Comparison of ENCODE assay signal across 9 mouse cellular contexts in genomic region chr8:120204736-120205360, GRCm38 (mm10). TPM values are rescaled to one million over a fixed set of nuclear protein-coding genes. Genes with fewer than 3 reads are reported as not detected.
DNase-seq lines count a peak whose midpoint lies in the region; ATAC-seq and TF ChIP-seq lines count a peak whose summit lies in the region.
"Had no signal": no experiment of that assay in that cellular context is flagged by ENCODE, and none has a peak within 500 bp of the region (broad histone marks: within the 10 kb centered on the region; RNA-seq: fewer than 3 reads in every experiment).

No protein-coding gene starts in this region.

- H3K27ac ChIP-seq in embryonic facial prominence, embryonic 10.5 days (replicated peaks) = peak overlapping the region; percentile 63
- no peak overlapping the region for H3K27ac ChIP-seq in kidney, adult 2 months (ENCODE audit: insufficient read depth, low read depth, low read length)
- no peak overlapping the region for H3K27ac ChIP-seq in thymus, adult 2 months (ENCODE audit: control insufficient read depth, insufficient read depth, low read length)
- no peak overlapping the region for H3K27ac ChIP-seq in midbrain, embryonic 16.5 days (ENCODE audit: low read length)
- no peak overlapping the region for H3K27ac ChIP-seq in forebrain, embryonic 12.5 days
- H3K27ac ChIP-seq: midbrain, embryonic 15.5 days had no signal

- no peak overlapping the region for H3K4me3 ChIP-seq in embryonic facial prominence, embryonic 10.5 days
- no peak overlapping the region for H3K4me3 ChIP-seq in kidney, adult 2 months (ENCODE audit: insufficient read depth, low read depth, low read length)
- no peak overlapping the region for H3K4me3 ChIP-seq in thymus, adult 2 months (ENCODE audit: control insufficient read depth, insufficient read depth, low read length)
- no peak overlapping the region for H3K4me3 ChIP-seq in midbrain, embryonic 16.5 days (ENCODE audit: low read depth, low read length)
- H3K4me3 ChIP-seq in forebrain, embryonic 12.5 days (replicated peaks) = no peak overlapping the region
- H3K4me3 ChIP-seq: midbrain, embryonic 15.5 days had no signal

- no peak for ATAC-seq in midbrain, embryonic 16.5 days
- ATAC-seq in forebrain, embryonic 12.5 days (ENCODE audit: low FRiP score) = no peak
- ATAC-seq: midbrain, embryonic 15.5 days had no signal

- H3K4me2 ChIP-seq in midbrain, embryonic 16.5 days (ENCODE audit: low read length) = no peak overlapping the region
- H3K4me2 ChIP-seq in forebrain, embryonic 12.5 days = no peak overlapping the region
- H3K4me2 ChIP-seq: midbrain, embryonic 15.5 days had no signal

- peak; percentile 74 to 89 for DNase-seq in heart, adult 18-20 months
- DNase-seq in heart, adult 11 months = no peak
- DNase-seq in embryonic facial prominence, embryonic 10.5 days (ENCODE audit: low spot score) = no peak
- peak; percentile 89 for DNase-seq in kidney, adult 2 months
- peak; percentile 85 for DNase-seq in lung, postnatal 10 days
- DNase-seq in thymus, adult 2 months = no peak

- peaks cover 4% of the 10 kb centered on the region; the same call in 1 of the 2 replicates for H3K27me3 ChIP-seq in embryonic facial prominence, embryonic 10.5 days (replicated peaks; ENCODE audit: low read depth, poor library complexity, severe bottlenecking)
- no peaks in the 10 kb centered on the region for H3K27me3 ChIP-seq in kidney, adult 2 months (replicated peaks; ENCODE audit: control insufficient read depth, insufficient read depth, low read length)
- H3K27me3 ChIP-seq in thymus, adult 2 months (ENCODE audit: control insufficient read depth, insufficient read depth, low read length) = no peaks in the 10 kb centered on the region
- H3K27me3 ChIP-seq in midbrain, embryonic 16.5 days (ENCODE audit: control insufficient read depth, insufficient read depth, low read depth, low read length) = no peaks in the 10 kb centered on the region
- 0 out of 2 replicates have a peak, but pooled peaks cover 7% of the 10 kb centered on the region for H3K27me3 ChIP-seq in forebrain, embryonic 12.5 days
- H3K27me3 ChIP-seq: midbrain, embryonic 15.5 days had no signal

- 80% methylated on average over 7 of the region's 7 CpGs for WGBS in embryonic facial prominence, embryonic 10.5 days
- WGBS in kidney, adult 2 months = 68% methylated on average over 7 of the region's 7 CpGs
- 92% methylated on average over 7 of the region's 7 CpGs for WGBS in thymus, adult 2 months
- 78% methylated on average over 7 of the region's 7 CpGs for WGBS in midbrain, embryonic 16.5 days
- WGBS in forebrain, embryonic 12.5 days = 75% methylated on average over 7 of the region's 7 CpGs

- peaks cover 15% of the 10 kb centered on the region for H3K4me1 ChIP-seq in embryonic facial prominence, embryonic 10.5 days
- H3K4me1 ChIP-seq in kidney, adult 2 months (ENCODE audit: control insufficient read depth, insufficient read depth, low read length) = no peaks in the 10 kb centered on the region
- peaks cover 13% of the 10 kb centered on the region for H3K4me1 ChIP-seq in thymus, adult 2 months (replicated peaks; ENCODE audit: control insufficient read depth, insufficient read depth, low read length)
- H3K4me1 ChIP-seq in midbrain, embryonic 16.5 days (ENCODE audit: control insufficient read depth, insufficient read depth, low read length) = no peaks in the 10 kb centered on the region
- H3K4me1 ChIP-seq in forebrain, embryonic 12.5 days = peaks cover under 1% of the 10 kb centered on the region; the same call in 1 of the 2 replicates
- H3K4me1 ChIP-seq: midbrain, embryonic 15.5 days had no signal

- H3K9me3 ChIP-seq in embryonic facial prominence, embryonic 10.5 days = peaks cover 6% of the 10 kb centered on the region
- H3K9me3 ChIP-seq in midbrain, embryonic 16.5 days (replicated peaks; ENCODE audit: control insufficient read depth, low read length, poor library complexity, severe bottlenecking) = no peaks in the 10 kb centered on the region
- peaks cover 2% of the 10 kb centered on the region for H3K9me3 ChIP-seq in forebrain, embryonic 12.5 days
- H3K9me3 ChIP-seq: midbrain, embryonic 15.5 days had no signal

- no peaks in the 10 kb centered on the region for H3K36me3 ChIP-seq in embryonic facial prominence, embryonic 10.5 days (replicated peaks)
- H3K36me3 ChIP-seq in kidney, adult 2 months (ENCODE audit: control insufficient read depth, insufficient read depth, low read length) = no peaks in the 10 kb centered on the region
- no peaks in the 10 kb centered on the region for H3K36me3 ChIP-seq in thymus, adult 2 months (ENCODE audit: control insufficient read depth, insufficient read depth, low read length)
- no peaks in the 10 kb centered on the region for H3K36me3 ChIP-seq in midbrain, embryonic 16.5 days (ENCODE audit: control insufficient read depth, insufficient read depth, low read length)
- no peaks in the 10 kb centered on the region for H3K36me3 ChIP-seq in forebrain, embryonic 12.5 days (replicated peaks)
- H3K36me3 ChIP-seq: midbrain, embryonic 15.5 days had no signal

- TF ChIP-seq CTCF in kidney, adult 2 months (conservative IDR thresholded peaks at IDR 0.05; ENCODE audit: insufficient read depth, insufficient read length, low read depth, low read length) = no peak
- TF ChIP-seq CTCF in thymus, adult 2 months (IDR thresholded peaks at IDR 0.05; ENCODE audit: borderline replicate concordance, control insufficient read depth, extremely low read depth, insufficient read depth, low read length, poor library complexity) = no peak

- no peak for TF ChIP-seq POLR2A in kidney, adult 2 months (IDR thresholded peaks at IDR 0.05; ENCODE audit: low read depth, low read length)
- TF ChIP-seq POLR2A in thymus, adult 2 months (IDR thresholded peaks at IDR 0.05; ENCODE audit: control insufficient read depth, extremely low read depth, insufficient read depth, low read length, poor library complexity) = no peak

- no peak overlapping the region for H3K9ac ChIP-seq in midbrain, embryonic 16.5 days (ENCODE audit: low read depth, low read length)
- H3K9ac ChIP-seq in forebrain, embryonic 12.5 days = no peak overlapping the region
- H3K9ac ChIP-seq: midbrain, embryonic 15.5 days had no signal

RNA-seq across cellular contexts. Expression of gene Gse1, which starts 23.4 kb away (rescaled TPM):
- total RNA-seq in heart, adult 18-20 months (2021) = 10 to 100 TPM; 15.5 to 16.0 TPM
- polyA plus RNA-seq in embryonic facial prominence, embryonic 10.5 days (2016; fragmentation: Nextera tagmentation; extraction: Ambion mirVana) = 9.9 and 10.2 TPM in 2 replicates
- 14.8 and 15.6 TPM in 2 replicates for polyA plus RNA-seq in kidney, adult 2 months (2012; rRNA removed)
- 202 and 226 TPM in 2 replicates for polyA plus RNA-seq in thymus, adult 2 months (2012; rRNA removed)
- polyA plus RNA-seq in midbrain, embryonic 16.5 days (2015; fragmentation: Nextera tagmentation; extraction: Ambion mirVana) = 13.3 and 17.6 TPM in 2 replicates
- polyA plus RNA-seq in forebrain, embryonic 12.5 days (2016; fragmentation: Nextera tagmentation; extraction: Ambion mirVana) = 20.4 and 27.0 TPM in 2 replicates

RNA-seq across cellular contexts. Expression of gene Fam92b, which starts 27.6 kb away (rescaled TPM):
- total RNA-seq in heart, adult 18-20 months (2021) = under 1 TPM in 1 of 2 experiments, not detected in 1; 0.31 TPM
- 0.83 and 0.86 TPM in 2 replicates for polyA plus RNA-seq in embryonic facial prominence, embryonic 10.5 days (2016; fragmentation: Nextera tagmentation; extraction: Ambion mirVana)
- polyA plus RNA-seq in kidney, adult 2 months (2012; rRNA removed) = not detected in 2 replicates
- polyA plus RNA-seq in thymus, adult 2 months (2012; rRNA removed) = 0.39 TPM in 1 of 2 replicates, not detected in the other
- 2.1 and 2.4 TPM in 2 replicates for polyA plus RNA-seq in midbrain, embryonic 16.5 days (2015; fragmentation: Nextera tagmentation; extraction: Ambion mirVana)
- polyA plus RNA-seq in forebrain, embryonic 12.5 days (2016; fragmentation: Nextera tagmentation; extraction: Ambion mirVana) = 2.5 and 3.2 TPM in 2 replicates

Comparison
In these comparisons a context has a peak if more than half of its experiments do, and no peak if none do; other contexts are left out.
1. DNase-seq: peak in heart, adult 18-20 months (2 of 2), kidney, adult 2 months (single experiment) and lung, postnatal 10 days (single experiment); none in heart, adult 11 months (single experiment), embryonic facial prominence, embryonic 10.5 days (single experiment) and thymus, adult 2 months (single experiment).